Mouse (Mus musculus) kidney, postnatal 25 days (tissue): ENCODE results near the gene Lrrfip1.

ENCODE experiments used
- DNase-seq, 2 experiments: peaks; one replicate each; pipeline ENCODE4 v3.0.0; 2021; ENCODE audit warnings: mixed read lengths in 2 of 2

Gene Lrrfip1

GRCm38 (mm10) chr1:90998268-90998890 lies at the start of gene Lrrfip1:
Gene Lrrfip1, plus strand, starts transcription at chr1:90998737.
- peak; percentile 42 to 63 for DNase-seq

GRCm38 (mm10) chr1:90949309-90949708 lies 49.2 kb upstream of the Lrrfip1 start:
- no peak for DNase-seq

- DNase-seq = no peak
Observed at GRCm38 (mm10) chr1:90951670-90952069, 46.9 kb upstream of the Lrrfip1 start.

- no peak for DNase-seq
Observed at GRCm38 (mm10) chr1:90952808-90953207, 45.7 kb upstream of the Lrrfip1 start, which contains the start of gene Prlh. Gene Prlh, plus strand, starts transcription at chr1:90953108.

DNA sequence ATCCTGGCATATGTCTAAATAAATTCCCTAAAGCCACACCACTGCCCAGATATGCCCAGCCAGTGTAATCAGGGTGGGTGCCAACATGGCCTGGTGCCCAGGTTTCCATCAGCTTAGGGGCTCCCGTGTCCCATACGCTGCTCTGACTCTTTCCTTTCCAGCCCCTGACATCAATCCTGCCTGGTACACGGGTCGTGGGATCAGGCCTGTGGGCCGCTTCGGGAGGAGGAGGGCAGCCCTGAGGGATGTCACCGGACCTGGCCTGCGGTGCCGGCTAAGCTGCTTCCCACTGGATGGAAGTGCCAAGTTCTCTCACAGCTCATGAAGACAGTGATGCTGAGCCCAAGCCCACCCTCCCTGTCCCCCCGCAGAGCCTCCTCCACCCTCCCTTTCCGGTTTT lies 44.8 kb upstream of the Lrrfip1 start:
- no peak for DNase-seq

- DNase-seq = peak; percentile 56 to 80
Observed at GRCm38 (mm10) chr1:90956245-90957096, 42.1 kb upstream of the Lrrfip1 start.

DNA sequence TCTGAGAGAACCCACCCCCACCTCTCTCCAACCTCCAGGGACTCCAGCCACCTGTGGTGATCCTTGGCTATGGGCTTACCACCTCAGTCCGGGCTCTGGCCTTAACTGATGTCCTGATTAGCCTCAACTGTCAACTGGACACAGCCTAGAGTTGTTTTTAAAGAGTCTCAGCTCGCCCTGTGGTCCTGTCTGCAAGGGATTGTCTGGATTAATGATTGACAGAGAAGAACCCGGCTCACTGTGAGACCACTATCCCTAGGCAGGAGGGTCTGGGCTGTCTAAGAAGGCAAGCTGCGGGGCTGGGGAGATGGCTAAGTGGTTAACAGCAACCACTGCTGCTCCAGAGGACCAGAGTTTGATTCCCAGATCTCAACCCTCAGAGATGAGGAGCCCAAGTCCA lies 36.0 kb upstream of the Lrrfip1 start:
- DNase-seq = peak in 1 of 2 experiments; percentile 39

GRCm38 (mm10) chr1:90962994-90963393 lies 35.5 kb upstream of the Lrrfip1 start:
- peak; percentile 48 to 82 for DNase-seq

- peak; percentile 80 to 91 for DNase-seq
Observed at GRCm38 (mm10) chr1:90967583-90967982, 31.0 kb upstream of the Lrrfip1 start.

DNA sequence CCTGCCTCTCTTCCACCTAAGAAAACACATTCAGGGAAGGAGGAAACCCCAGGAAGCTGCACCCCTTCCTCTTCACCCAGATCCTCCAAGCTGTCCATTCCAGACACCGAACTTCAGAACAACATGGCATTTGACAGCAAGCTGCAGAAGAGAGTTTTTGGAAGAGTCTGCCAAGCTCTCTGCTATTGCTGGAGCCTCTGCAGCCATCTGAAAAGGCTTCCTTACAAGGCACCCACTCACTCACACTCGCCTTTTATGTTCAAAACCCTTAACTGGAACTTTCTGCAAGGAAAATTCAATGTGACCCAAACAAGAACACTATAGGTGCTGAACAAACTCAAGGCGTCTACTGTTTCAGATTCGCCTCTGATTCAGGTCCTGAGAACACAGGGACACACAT lies 29.9 kb upstream of the Lrrfip1 start:
- peak in 1 of 2 experiments; percentile 20 for DNase-seq

DNA sequence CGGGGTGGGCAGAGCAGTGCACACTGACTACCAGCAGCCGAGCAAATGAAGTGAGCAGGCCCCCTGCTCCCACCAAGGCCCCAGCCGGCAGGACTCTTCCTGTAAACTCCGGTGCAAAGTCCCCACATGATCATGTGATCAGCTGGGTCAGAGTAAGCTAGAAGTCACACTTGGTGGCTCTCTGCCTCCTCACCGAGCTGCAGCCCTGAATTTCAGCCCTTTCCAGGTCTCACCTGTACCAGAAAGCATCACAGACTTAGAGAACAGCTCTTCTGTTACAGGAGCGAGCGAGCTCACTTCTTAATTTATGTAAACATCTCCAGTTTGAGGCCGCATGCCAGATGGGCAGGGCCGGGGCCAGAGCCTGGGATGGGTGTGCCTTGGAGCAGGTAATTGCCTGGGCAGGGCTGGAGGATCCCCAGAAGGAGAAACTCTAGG lies 29.2 kb upstream of the Lrrfip1 start, which contains the start of gene Rab17:
Gene Rab17, minus strand, starts transcription at position 315 of the 438 bp plus-strand sequence.
- DNase-seq = peak; percentile 80 to 86

GRCm38 (mm10) chr1:90969881-90970390 lies 28.6 kb upstream of the Lrrfip1 start:
- peak; percentile 51 to 55 for DNase-seq

- DNase-seq = peak; percentile 92 to 98
Observed at GRCm38 (mm10) chr1:90972911-90973573, 25.5 kb upstream of the Lrrfip1 start.

DNA sequence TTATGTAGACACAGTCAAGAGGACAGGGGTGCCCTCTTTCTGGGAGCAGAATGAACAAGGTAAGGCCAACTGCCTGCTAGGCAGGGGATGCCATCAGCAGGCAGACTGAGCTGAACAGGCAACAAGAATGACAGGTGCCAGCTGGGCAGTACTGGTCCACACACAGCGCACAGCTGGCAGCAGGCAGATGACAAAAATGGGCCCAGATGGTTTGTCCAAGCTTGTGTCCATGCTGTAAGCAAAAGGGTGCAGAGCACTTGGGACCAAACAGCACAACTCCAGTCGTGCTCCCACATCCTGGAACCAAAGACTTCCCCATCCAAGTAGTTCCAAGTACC lies 25.0 kb upstream of the Lrrfip1 start:
- DNase-seq = no peak

DNA sequence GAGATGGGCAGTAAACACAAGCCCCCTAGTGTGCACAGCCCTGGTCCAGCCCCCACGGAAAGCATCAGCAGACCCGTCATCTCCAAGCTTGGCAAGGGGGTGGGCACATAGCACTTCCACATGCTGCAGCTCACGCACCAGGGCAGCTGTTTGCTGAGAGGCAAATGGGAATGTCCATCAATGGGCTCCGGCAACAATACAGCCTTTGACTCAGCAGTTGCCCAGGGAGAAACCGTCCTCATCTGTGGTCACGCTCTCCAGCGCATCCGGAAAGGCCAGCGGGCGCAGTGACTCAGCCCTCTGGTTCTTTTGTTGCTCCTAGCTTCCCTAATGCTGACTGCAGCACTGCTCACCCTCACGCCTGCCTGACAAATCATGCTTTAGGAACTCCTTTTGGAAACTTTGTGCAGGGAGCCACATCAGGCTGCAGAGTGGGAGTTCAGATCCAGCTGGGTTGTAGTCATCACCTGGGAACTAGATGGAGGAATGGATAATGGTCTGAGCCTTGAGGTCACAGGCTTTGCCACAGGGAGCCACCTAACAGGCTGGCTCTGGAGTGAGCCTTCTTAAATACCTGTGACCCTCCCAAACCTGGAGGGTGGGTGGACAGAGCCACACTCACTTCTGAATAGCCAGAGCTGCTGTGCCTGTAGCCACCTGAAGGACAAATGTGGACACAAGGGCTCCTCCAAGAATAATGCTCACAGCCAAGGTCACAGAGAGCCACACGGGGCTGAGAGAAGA lies 23.5 kb upstream of the Lrrfip1 start:
- peak; percentile 41 to 61 for DNase-seq

DNA sequence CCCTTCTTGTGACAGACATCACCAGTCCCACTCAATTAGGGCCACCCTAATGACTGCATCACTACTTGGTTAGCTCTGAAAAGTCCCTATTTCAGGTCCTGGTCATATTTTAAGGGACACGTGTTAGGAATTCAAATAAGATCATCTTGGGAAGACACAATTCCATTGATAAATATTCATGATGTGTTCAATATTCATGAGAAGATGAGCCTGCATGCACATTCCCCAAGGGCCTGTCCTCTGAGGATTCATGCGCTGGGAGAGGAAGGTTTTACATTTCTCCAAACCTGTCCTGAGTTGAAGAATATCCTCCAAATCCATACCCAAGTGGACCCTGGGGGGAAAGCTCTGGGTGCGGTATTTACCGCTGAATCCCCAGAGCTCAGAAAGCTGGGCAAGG lies 22.6 kb upstream of the Lrrfip1 start:
- no peak for DNase-seq

DNA sequence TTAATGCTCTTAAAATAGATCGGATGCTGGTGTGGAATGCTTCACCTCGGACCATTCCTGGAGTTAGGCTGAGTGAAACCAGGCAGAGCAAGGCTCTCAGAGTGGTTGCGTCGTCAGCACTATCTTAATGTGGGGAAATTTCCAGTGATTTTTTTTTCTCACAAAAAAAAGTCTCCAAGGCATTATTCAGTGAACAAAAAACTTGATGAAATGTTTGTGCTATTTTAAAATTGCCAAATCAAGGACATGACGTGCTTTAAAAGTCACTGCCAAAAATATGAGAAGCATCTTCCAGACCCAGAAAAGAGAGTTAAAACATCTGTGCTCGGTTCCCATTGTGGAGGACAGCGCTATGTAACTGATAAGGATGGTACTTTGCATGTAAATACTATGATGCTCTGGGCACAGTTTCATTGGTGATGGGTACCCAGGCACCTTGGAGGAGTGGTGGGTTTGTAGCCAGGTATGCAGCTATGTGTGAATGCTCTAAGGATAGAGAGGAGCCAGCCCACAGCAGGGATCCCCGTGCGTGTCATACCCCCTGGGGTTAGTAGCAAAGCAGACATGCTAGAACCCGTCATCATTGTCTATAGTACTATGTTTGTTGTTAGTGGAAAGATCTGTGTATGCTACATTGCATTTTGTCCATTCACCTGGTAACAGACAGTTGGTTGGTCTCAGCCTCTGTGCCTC lies 17.8 kb upstream of the Lrrfip1 start:
- peak in 1 of 2 experiments; percentile 20 for DNase-seq

DNA sequence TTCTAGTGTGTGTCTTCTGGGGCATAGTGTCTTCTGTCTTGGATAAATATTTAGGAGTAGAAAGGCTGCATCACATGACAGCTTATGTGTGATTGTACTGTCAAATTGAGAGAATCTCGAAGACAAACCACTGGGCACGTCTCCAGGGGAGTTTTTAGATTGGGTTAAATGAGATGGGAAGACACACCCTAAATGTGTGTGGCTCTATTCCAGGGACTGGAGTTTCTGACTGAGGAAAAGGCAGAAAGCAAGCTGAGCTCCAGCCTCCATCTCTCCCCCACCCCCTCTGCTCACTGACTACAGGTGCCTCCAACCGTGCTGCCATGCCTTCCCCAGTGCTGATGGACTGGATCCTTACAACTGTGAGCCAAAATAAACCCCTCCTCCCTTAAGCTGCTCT lies 17.2 kb upstream of the Lrrfip1 start:
- peak in 1 of 2 experiments; percentile 26 for DNase-seq

- DNase-seq = no peak
Observed at GRCm38 (mm10) chr1:90995916-90996315, 2.6 kb upstream of the Lrrfip1 start.

- DNase-seq = no peak
Observed at GRCm38 (mm10) chr1:90997136-90997535, 1.4 kb upstream of the Lrrfip1 start.

DNA sequence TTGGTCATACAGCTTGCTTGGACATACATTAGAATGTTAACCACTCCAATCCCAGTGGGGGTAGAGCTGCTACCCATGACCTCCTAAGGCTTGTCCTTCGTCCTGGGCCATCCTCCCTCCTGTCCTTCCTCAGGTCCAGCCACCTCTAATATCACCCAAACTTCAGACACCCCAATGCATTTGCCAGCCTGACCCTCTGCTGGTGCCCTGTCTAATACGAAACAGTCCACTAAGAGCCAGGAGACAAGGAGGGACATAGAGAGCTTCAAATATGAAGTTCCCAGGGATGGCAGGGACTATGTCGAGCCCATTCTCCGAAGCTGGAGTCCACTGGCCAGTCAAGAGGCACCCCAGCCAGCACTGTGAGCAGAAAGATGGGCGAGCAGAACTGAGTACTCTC lies 896 bp upstream of the Lrrfip1 start:
- no peak for DNase-seq
